Mouse (Mus musculus) G1E (cell line): ENCODE data around the gene Clock. TPM values are rescaled to one million over a fixed set of nuclear protein-coding genes. Genes with fewer than 3 reads are reported as not detected.

Source experiments
- ATAC-seq: 2 replicates; pipeline ENCODE4 v1.8.0; 2016; ENCODE audit warnings: mild to moderate bottlenecking; ENCODE audit not compliant: insufficient number of reproducible peaks, poor library complexity, low FRiP score, severe bottlenecking; ENCODE audit errors: extremely low read depth
- DNase-seq: peaks from one replicate; pipeline ENCODE4 v3.0.0; 2012; ENCODE audit warnings: low spot score
- H3K27me3 ChIP-seq: 2 replicates; pipeline ENCODE4 v1.6.1; 2012; ENCODE audit warnings: mild to moderate bottlenecking, low read length, inconsistent platforms; ENCODE audit not compliant: insufficient read depth
- H3K36me3 ChIP-seq: replicated peaks from 2 replicates; pipeline ENCODE3; 2012; ENCODE audit warnings: mild to moderate bottlenecking, inconsistent platforms
- H3K4me1 ChIP-seq: 2 replicates; pipeline ENCODE4 v1.6.1; 2012; ENCODE audit warnings: low read depth, low read length, inconsistent platforms, mixed read lengths; ENCODE audit not compliant: insufficient read depth
- H3K4me3 ChIP-seq: 2 replicates; pipeline ENCODE4 v1.5.1; 2012; ENCODE audit warnings: low read depth, mild to moderate bottlenecking, inconsistent platforms, low read length, moderate library complexity, mixed read lengths
- H3K9me3 ChIP-seq: replicated peaks from 2 replicates; pipeline ENCODE4 v1.6.1; 2012; ENCODE audit warnings: inconsistent platforms
- CTCF ChIP-seq: IDR thresholded peaks from 2 replicates; pipeline ENCODE4 v1.5.1; 2012; ENCODE audit warnings: low read depth, low read length, inconsistent platforms, mixed read lengths
- GATA1 ChIP-seq: IDR thresholded peaks from 2 replicates; pipeline ENCODE4 v1.6.1; 2012; ENCODE audit warnings: borderline replicate concordance, low read length, inconsistent platforms, mixed read lengths
- GATA2 ChIP-seq: IDR thresholded peaks from 2 replicates; pipeline ENCODE4 v1.6.1; 2012; ENCODE audit warnings: low read depth, low read length, inconsistent platforms, borderline replicate concordance
- POLR2AphosphoS5 ChIP-seq: IDR thresholded peaks from 2 replicates; pipeline ENCODE4 v1.6.1; 2012; ENCODE audit warnings: low read depth, low read length, inconsistent platforms; ENCODE audit not compliant: insufficient replicate concordance
- TAL1 ChIP-seq: conservative IDR thresholded peaks from 2 replicates; pipeline ENCODE4 v1.6.1; 2012; ENCODE audit warnings: low read depth, low read length, inconsistent platforms, mixed read lengths
- polyA plus RNA-seq: library from polyadenylated mRNA; stranded (reverse); fragments of >175 nt; gene quantifications from 2 replicates; pipeline ENCODE4 v1.2.3, GENCODE M21; 2012
- total RNA-seq, 2 experiments: library from RNA; stranded (forward) in 1 of 2; stranded (reverse) in 1 of 2; fragments of 200-1000 nt in 1 of 2; fragments of >200 nt in 1 of 2; fragmentation: Nextera tagmentation in 1 of 2; gene quantifications; 2 replicates each; pipeline ENCODE4 v1.2.3; 2014 to 2017

Clock gene
- total and polyA plus RNA-seq, 3 experiments, result 0.82 to 27.2 (median 16.4) TPM

GRCm38 (mm10) chr5:76162926-76163325 is 141.7 kb downstream of the Clock start:
- H3K4me3 ChIP-seq, result no peak overlapping the region
- TF ChIP-seq TAL1 (no peak), POLR2AphosphoS5 (no peak), GATA1 (no peak), GATA2 (no peak), CTCF (no peak)
- peaks cover 12% of the 10 kb centered on the region for H3K27me3 ChIP-seq
- ATAC-seq (no peak), DNase-seq (no peak)
- no peaks in the 10 kb centered on the region for H3K36me3 ChIP-seq
- H3K9me3 ChIP-seq, result no peaks in the 10 kb centered on the region
- 0 out of 2 replicates have a peak, but pooled peaks cover 5% of the 10 kb centered on the region for H3K4me1 ChIP-seq

- H3K4me1 ChIP-seq, result 0 out of 2 replicates have a peak, but pooled peaks cover 5% of the 10 kb centered on the region
- TF ChIP-seq CTCF (no peak), POLR2AphosphoS5 (no peak), GATA1 (no peak), GATA2 (no peak), TAL1 (no peak)
- ATAC-seq (no peak), DNase-seq (no peak)
- H3K9me3 ChIP-seq, result no peaks in the 10 kb centered on the region
- peaks cover 5% of the 10 kb centered on the region for H3K36me3 ChIP-seq
- H3K27me3 ChIP-seq, result peaks cover 12% of the 10 kb centered on the region
- no peak overlapping the region for H3K4me3 ChIP-seq
Observed at GRCm38 (mm10) chr5:76161491-76161890, 143.1 kb downstream of the Clock start.

- ATAC-seq, result no peak
- DNase-seq, result no peak
- Histone ChIP-seq H3K27me3 (peaks cover 6% of the 10 kb centered on the region; the same call in 1 of the 2 replicates), H3K9me3 (no peaks in the 10 kb centered on the region), H3K4me3 (no peak overlapping the region), H3K4me1 (0 out of 2 replicates have a peak, but pooled peaks cover 5% of the 10 kb centered on the region), H3K36me3 (peaks cover 17% of the 10 kb centered on the region)
- no peak for TF ChIP-seq GATA1
Observed at GRCm38 (mm10) chr5:76160086-76160485, 144.5 kb downstream of the Clock start.

Other genes starting within 250 kb of the Clock start
- 52.2 and 57.0 TPM in 2 replicates for gene Srd5a3, start 164.5 kb downstream of the Clock start, total RNA-seq (2014; fragmentation: Nextera tagmentation)
- gene Srd5a3, start 164.5 kb downstream of the Clock start, total RNA-seq (2017), result 45.4 and 70.0 TPM in 2 replicates
- gene Srd5a3, start 164.5 kb downstream of the Clock start, polyA plus RNA-seq, result 58.4 and 99.0 TPM in 2 replicates
- 70.1 and 87.2 TPM in 2 replicates for gene Tmem165, start 120.9 kb downstream of the Clock start, total RNA-seq (2014; fragmentation: Nextera tagmentation)
- gene Tmem165, start 120.9 kb downstream of the Clock start, total RNA-seq (2017), result 66.7 and 91.4 TPM in 2 replicates
- gene Tmem165, start 120.9 kb downstream of the Clock start, polyA plus RNA-seq, result 49.9 and 73.9 TPM in 2 replicates
- gene Pdcl2, start 26.4 kb upstream of the Clock start, total RNA-seq (2014; fragmentation: Nextera tagmentation), result not detected in 2 replicates
- not detected in 2 replicates for gene Pdcl2, start 26.4 kb upstream of the Clock start, total RNA-seq (2017)
- gene Pdcl2, start 26.4 kb upstream of the Clock start, polyA plus RNA-seq, result not detected in 2 replicates
- gene Nmu, start 59.0 kb upstream of the Clock start, total RNA-seq (2014; fragmentation: Nextera tagmentation), result not detected in 2 replicates
- not detected in 2 replicates for gene Nmu, start 59.0 kb upstream of the Clock start, total RNA-seq (2017)
- gene Nmu, start 59.0 kb upstream of the Clock start, polyA plus RNA-seq, result not detected in 2 replicates
- not detected in 2 replicates for gene Gm7271, start 179.2 kb upstream of the Clock start, total RNA-seq (2014; fragmentation: Nextera tagmentation)
- gene Gm7271, start 179.2 kb upstream of the Clock start, total RNA-seq (2017), result not detected in 2 replicates
- gene Gm7271, start 179.2 kb upstream of the Clock start, polyA plus RNA-seq, result not detected in 2 replicates
- 44.9 and 59.6 TPM in 2 replicates for gene Exoc1, start 224.5 kb upstream of the Clock start, total RNA-seq (2014; fragmentation: Nextera tagmentation)
- 72.3 and 73.8 TPM in 2 replicates for gene Exoc1, start 224.5 kb upstream of the Clock start, total RNA-seq (2017)
- 1.6 and 2.2 TPM in 2 replicates for gene Exoc1, start 224.5 kb upstream of the Clock start, polyA plus RNA-seq